Mouse (Mus musculus) liver, postnatal 0 days (tissue): ENCODE results near the gene Spats2. TPM values are rescaled to one million over a fixed set of nuclear protein-coding genes. Genes with fewer than 3 reads are reported as not detected.

ENCODE experiments used
- ATAC-seq: fragments of 200-750 bp; cut with Nextera tagmentation; 2 replicates; pipeline ENCODE4 v1.8.0; 2017; ENCODE audit warnings: mild to moderate bottlenecking, moderate library complexity
- DNase-seq: peaks from one replicate; pipeline ENCODE4 v3.0.0-alpha.2; 2016
- H3K27ac ChIP-seq: fragments of 300-500 bp; sonication (generic); 2 replicates; pipeline ENCODE4 v1.5.1; 2014; ENCODE audit warnings: antibody characterized with exemption, moderate library complexity, mild to moderate bottlenecking, low read depth
- H3K27me3 ChIP-seq: fragments of 300-500 bp; sonication (generic); 2 replicates; pipeline ENCODE4 v1.6.1; 2014; ENCODE audit warnings: low read length, control low read depth, mixed read lengths; ENCODE audit not compliant: insufficient read depth
- H3K36me3 ChIP-seq: fragments of 300-500 bp; sonication (generic); replicated peaks from 2 replicates; pipeline ENCODE4 v1.6.1; 2014; ENCODE audit warnings: mild to moderate bottlenecking, control low read depth, low read length, moderate library complexity, mixed read lengths; ENCODE audit not compliant: insufficient read depth
- H3K4me1 ChIP-seq: fragments of 300-500 bp; sonication (generic); 2 replicates; pipeline ENCODE4 v1.6.1; 2014; ENCODE audit warnings: antibody characterized with exemption, mild to moderate bottlenecking, control low read depth; ENCODE audit not compliant: insufficient read depth
- H3K4me2 ChIP-seq: fragments of 300-500 bp; sonication (generic); 2 replicates; pipeline ENCODE4 v1.6.1; 2014; ENCODE audit warnings: low read depth, mild to moderate bottlenecking, low read length, moderate library complexity, mixed read lengths
- H3K4me3 ChIP-seq: fragments of 300-500 bp; sonication (generic); 2 replicates; pipeline ENCODE4 v1.5.1; 2014; ENCODE audit warnings: low read depth, low read length
- H3K9ac ChIP-seq: fragments of 300-500 bp; sonication (generic); replicated peaks from 2 replicates; pipeline ENCODE4 v1.6.1; 2014; ENCODE audit warnings: mild to moderate bottlenecking, moderate library complexity
- H3K9me3 ChIP-seq: fragments of 300-500 bp; sonication (generic); 2 replicates; pipeline ENCODE4 v1.6.1; 2016; ENCODE audit warnings: mild to moderate bottlenecking, control low read depth, low read length, mixed read lengths
- CTCF ChIP-seq: sonication (generic); IDR thresholded peaks from 2 replicates; pipeline ENCODE4 v1.5.1; 2016; ENCODE audit warnings: antibody characterized with exemption, low read depth
- EP300 ChIP-seq: IDR thresholded peaks from 2 replicates; pipeline ENCODE4 v1.6.1; 2016; ENCODE audit warnings: antibody characterized with exemption, low read depth, mild to moderate bottlenecking
- WGBS: fragments of 180-500 bp; shearing (Covaris S2); extraction: QIAGEN DNeasy Blood & Tissue Kit; methylation state at CpG from one replicate; pipeline ENCODE4 v1.1.7; 2014; ENCODE audit not compliant: insufficient replicate concordance; 5-methylcytosine and 5-hydroxymethylcytosine counted together
- polyA plus RNA-seq: library from polyadenylated mRNA; unstranded; fragments of >200 nt; fragmentation: Nextera tagmentation; extraction: Ambion mirVana; gene quantifications from 2 replicates; pipeline ENCODE4 v1.2.1, GENCODE M21; 2015

Gene Spats2
- polyA plus RNA-seq, 1 experiment from 2014 or later: 4.7 TPM

DNA sequence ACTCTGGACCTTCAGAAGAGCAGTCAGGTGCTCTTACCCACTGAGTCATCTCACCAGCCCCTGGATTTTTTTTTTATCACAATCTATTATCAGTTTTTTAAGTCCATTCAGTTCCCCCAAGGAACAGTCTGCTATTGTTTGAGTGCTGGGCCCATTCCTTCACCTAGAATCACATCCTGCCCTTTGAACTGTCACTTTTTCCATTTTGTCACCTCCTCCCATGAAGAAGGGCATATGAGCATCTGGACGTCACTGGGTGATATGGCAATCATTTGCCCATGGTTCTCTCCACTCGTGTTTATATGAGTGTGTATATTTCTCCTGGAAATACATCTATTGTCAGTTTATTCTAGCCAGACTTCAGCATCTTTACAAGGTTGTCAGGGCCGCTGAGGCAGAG is 17.9 kb upstream of the Spats2 start:
- Histone ChIP-seq H3K4me3 (no peak overlapping the region), H3K9me3 (no peaks in the 10 kb centered on the region), H3K4me2 (no peak overlapping the region), H3K27ac (no peak overlapping the region), H3K9ac (no peak overlapping the region), H3K27me3 (no peaks in the 10 kb centered on the region), H3K4me1 (no peaks in the 10 kb centered on the region), H3K36me3 (no peaks in the 10 kb centered on the region)
- ATAC-seq (no peak), DNase-seq (no peak)
- 70% methylated on average over 3 of the region's 3 CpGs for WGBS
- no peak for TF ChIP-seq CTCF
- no peak for TF ChIP-seq EP300

- H3K27me3 ChIP-seq: no peaks in the 10 kb centered on the region
- H3K4me2 ChIP-seq: no peak overlapping the region
- 0 out of 2 replicates have a peak, but pooled peaks cover 3% of the 10 kb centered on the region for H3K4me1 ChIP-seq
- no peaks in the 10 kb centered on the region for H3K9me3 ChIP-seq
- DNase-seq: no peak
- H3K27ac ChIP-seq: no peak overlapping the region
- 72% methylated on average over 3 of the region's 3 CpGs for WGBS
- ATAC-seq: no peak
- no peaks in the 10 kb centered on the region for H3K36me3 ChIP-seq
- TF ChIP-seq EP300 (no peak), CTCF (no peak)
- H3K9ac ChIP-seq: no peak overlapping the region
- no peak overlapping the region for H3K4me3 ChIP-seq
Observed at GRCm38 (mm10) chr15:99111139-99111538, 14.6 kb upstream of the Spats2 start.

- Histone ChIP-seq H3K4me3 (no peak overlapping the region), H3K9me3 (no peaks in the 10 kb centered on the region), H3K27me3 (no peaks in the 10 kb centered on the region), H3K4me1 (peaks cover 3% of the 10 kb centered on the region; the same call in 1 of the 2 replicates), H3K4me2 (no peak overlapping the region), H3K27ac (no peak overlapping the region), H3K9ac (no peak overlapping the region), H3K36me3 (no peaks in the 10 kb centered on the region)
- no peak for TF ChIP-seq EP300
- no peak for TF ChIP-seq CTCF
- 54% methylated on average over 4 of the region's 4 CpGs for WGBS
- ATAC-seq (no peak), DNase-seq (no peak)
Observed at GRCm38 (mm10) chr15:99111809-99112208, 13.9 kb upstream of the Spats2 start.

DNA sequence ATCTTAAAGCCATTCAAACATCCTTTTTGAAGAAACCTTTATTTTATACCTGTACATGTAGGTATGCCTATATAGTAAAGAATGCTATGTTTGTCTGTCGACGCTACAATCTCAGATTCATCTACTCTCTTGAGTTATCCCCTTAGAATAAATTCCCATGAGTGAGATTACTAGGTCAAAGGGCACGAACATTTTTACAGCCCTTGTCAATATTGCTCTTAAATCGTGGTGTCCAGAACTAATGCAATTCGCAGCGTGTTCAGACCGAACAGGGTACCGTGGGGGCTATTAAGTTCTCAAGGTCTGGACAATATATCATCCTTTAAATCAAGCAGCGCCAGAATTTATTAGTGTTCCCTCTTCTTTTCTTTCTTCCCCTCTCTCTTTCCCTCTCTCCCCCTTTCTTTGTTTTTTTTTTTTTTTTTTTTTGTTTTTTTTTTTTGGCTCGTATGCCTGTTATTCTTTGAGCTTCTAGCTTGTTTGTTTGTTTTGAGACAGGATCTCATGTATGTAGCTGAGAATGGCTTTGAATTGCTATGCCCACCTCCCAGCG is 12.8 kb upstream of the Spats2 start:
- DNase-seq: no peak
- Histone ChIP-seq H3K27me3 (no peaks in the 10 kb centered on the region), H3K36me3 (no peaks in the 10 kb centered on the region), H3K27ac (no peak overlapping the region), H3K9ac (no peak overlapping the region), H3K4me2 (peak overlapping the region; percentile 36; the same call in 1 of the 2 replicates), H3K4me3 (no peak overlapping the region), H3K9me3 (no peaks in the 10 kb centered on the region), H3K4me1 (peaks cover 3% of the 10 kb centered on the region; the same call in 1 of the 2 replicates)
- 68% methylated on average over 11 of the region's 11 CpGs for WGBS
- no peak for TF ChIP-seq EP300
- TF ChIP-seq CTCF: no peak
- ATAC-seq: no peak

DNA sequence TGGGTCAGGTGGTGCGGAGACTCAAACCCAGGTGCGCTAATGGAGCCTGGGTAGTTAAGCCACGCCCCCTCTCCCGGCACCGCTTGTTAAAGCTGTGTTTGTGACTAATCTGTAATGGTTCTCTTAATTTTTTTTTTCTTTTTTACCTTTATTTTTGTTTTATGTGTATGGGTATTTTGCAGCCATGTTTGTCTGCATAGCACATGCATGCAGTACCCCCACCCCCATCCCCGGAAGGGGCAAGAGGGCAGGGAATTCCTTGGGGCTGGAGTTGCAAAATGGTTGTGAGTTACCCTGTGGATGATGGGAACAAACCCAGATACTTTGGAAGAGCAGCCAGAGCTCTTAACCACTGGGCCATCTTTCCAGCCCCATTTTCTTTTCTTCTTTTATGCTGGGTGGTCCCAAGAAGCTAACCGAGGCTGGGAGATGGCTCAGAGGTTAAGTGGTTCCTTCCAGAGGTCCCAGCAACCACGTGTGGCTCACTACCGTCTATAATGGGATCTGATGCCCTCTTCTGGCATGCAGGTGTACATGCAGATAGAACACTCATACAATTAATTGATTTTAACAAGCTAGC is 12.2 kb upstream of the Spats2 start:
- H3K27me3 ChIP-seq: no peaks in the 10 kb centered on the region
- no peak overlapping the region for H3K4me3 ChIP-seq
- H3K27ac ChIP-seq: no peak overlapping the region
- WGBS: 10% methylated on average over 9 of the region's 9 CpGs
- no peak for DNase-seq
- H3K4me1 ChIP-seq: peaks cover 3% of the 10 kb centered on the region; the same call in 1 of the 2 replicates
- H3K9me3 ChIP-seq: no peaks in the 10 kb centered on the region
- H3K4me2 ChIP-seq: peak overlapping the region; percentile 36
- TF ChIP-seq CTCF (peak; percentile 55), EP300 (no peak)
- no peaks in the 10 kb centered on the region for H3K36me3 ChIP-seq
- ATAC-seq: 0 out of 2 replicates have a peak, but pooled peaks have one; percentile 15
- no peak overlapping the region for H3K9ac ChIP-seq

DNA sequence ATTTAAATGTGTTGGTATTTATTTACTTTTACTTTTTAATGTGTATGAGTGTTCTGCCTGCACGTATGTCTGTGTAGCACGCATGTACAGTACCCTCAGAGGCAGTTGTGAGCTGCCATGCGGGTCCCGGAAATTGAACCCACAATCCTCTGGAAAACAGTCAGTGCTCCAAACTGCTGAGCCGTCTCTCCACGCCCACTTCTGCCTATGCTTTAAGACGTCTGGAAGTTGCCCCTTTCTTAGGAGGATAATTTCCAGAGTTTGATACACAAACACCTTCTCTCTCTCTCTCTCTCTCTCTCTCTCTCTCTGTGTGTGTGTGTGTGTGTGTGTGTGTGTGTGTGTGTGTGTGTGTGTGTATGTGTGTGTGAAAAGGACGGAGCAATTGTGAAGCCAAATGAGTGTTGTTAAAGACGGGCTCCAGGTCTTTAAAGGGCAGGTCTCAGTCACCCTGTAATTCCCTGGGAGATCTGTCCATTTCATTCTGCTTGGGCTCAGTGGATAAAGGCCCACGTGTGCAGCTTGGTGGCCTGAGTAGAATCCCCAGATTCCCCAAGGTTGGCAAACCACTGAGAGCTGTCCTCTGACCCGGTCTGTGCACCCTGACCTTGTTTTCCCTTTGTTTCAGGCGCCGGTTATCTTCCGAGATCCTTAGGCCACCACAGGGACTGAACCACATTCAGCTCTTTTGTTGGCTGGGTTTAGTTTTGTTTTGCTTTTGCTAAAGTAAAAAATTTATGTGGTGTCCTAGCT is 11.2 kb upstream of the Spats2 start:
- H3K27ac ChIP-seq: no peak overlapping the region
- DNase-seq (no peak), ATAC-seq (no peak)
- no peaks in the 10 kb centered on the region for H3K9me3 ChIP-seq
- 50% methylated on average over 14 of the region's 14 CpGs for WGBS
- no peak for TF ChIP-seq EP300
- no peak for TF ChIP-seq CTCF
- no peak overlapping the region for H3K4me2 ChIP-seq
- H3K9ac ChIP-seq: no peak overlapping the region
- H3K4me1 ChIP-seq: peaks cover 3% of the 10 kb centered on the region; the same call in 1 of the 2 replicates
- no peak overlapping the region for H3K4me3 ChIP-seq
- H3K36me3 ChIP-seq: no peaks in the 10 kb centered on the region
- no peaks in the 10 kb centered on the region for H3K27me3 ChIP-seq
